Mouse (Mus musculus) MEL (cell line): ENCODE measurements around the gene Thada. TPM values are rescaled to one million over a fixed set of nuclear protein-coding genes. Genes with fewer than 3 reads are reported as not detected.

Source experiments
- DNase-seq: peaks from one replicate; pipeline ENCODE4 v3.0.0; 2011; ENCODE audit warnings: low read depth, low spot score
- H3K27ac ChIP-seq: 2 replicates; pipeline ENCODE4 v1.5.1; 2012; ENCODE audit warnings: low read depth, mild to moderate bottlenecking, control low read depth, low read length, moderate library complexity; ENCODE audit not compliant: control insufficient read depth
- H3K27me3 ChIP-seq, 2 experiments: fragments of 150-350 bp in 1 of 2; sonication (generic) in 1 of 2; 2 replicates each; pipeline ENCODE4 v1.6.1; 2012; ENCODE audit warnings: low read length in 2 of 2, mild to moderate bottlenecking in 2 of 2, improper control_type of control experiment in 1 of 2, moderate library complexity in 1 of 2; ENCODE audit not compliant: insufficient read depth in 2 of 2, control insufficient read depth in 1 of 2
- H3K36me3 ChIP-seq, 2 experiments: 2 replicates each; pipeline ENCODE4 v1.6.1; 2012 to 2014; ENCODE audit warnings: low read length in 2 of 2, improper control_type of control experiment in 1 of 2, inconsistent platforms in 1 of 2, mild to moderate bottlenecking in 1 of 2; ENCODE audit not compliant: insufficient read depth in 2 of 2, control insufficient read depth in 1 of 2
- H3K4me1 ChIP-seq, 2 experiments: fragments of 150-350 bp in 1 of 2; sonication (generic) in 1 of 2; 2 replicates each; pipeline ENCODE4 v1.6.1; 2012; ENCODE audit warnings: low read length in 2 of 2, improper control_type of control experiment in 1 of 2, mild to moderate bottlenecking in 1 of 2; ENCODE audit not compliant: insufficient read depth in 2 of 2, control insufficient read depth in 1 of 2
- H3K4me3 ChIP-seq, 2 experiments: fragments of 150-350 bp in 1 of 2; sonication (generic) in 1 of 2; 2 replicates each; pipeline ENCODE4 v1.5.1; 2012; ENCODE audit warnings: low read depth in 2 of 2, low read length in 2 of 2, mild to moderate bottlenecking in 2 of 2, moderate library complexity in 2 of 2, control low read depth in 1 of 2, improper control_type of control experiment in 1 of 2; ENCODE audit not compliant: control insufficient read depth in 1 of 2, insufficient read depth in 1 of 2
- H3K79me2 ChIP-seq: 2 replicates; pipeline ENCODE4 v1.6.1; 2012; ENCODE audit warnings: mild to moderate bottlenecking, low read length, moderate library complexity; ENCODE audit not compliant: control insufficient read depth, poor library complexity, insufficient read depth
- H3K9ac ChIP-seq: 2 replicates; pipeline ENCODE4 v1.6.1; 2012; ENCODE audit warnings: low read depth, mild to moderate bottlenecking, control low read depth, low read length, moderate library complexity; ENCODE audit not compliant: control insufficient read depth, poor library complexity, severe bottlenecking
- H3K9me3 ChIP-seq: fragments of 150-350 bp; sonication (generic); replicated peaks from 2 replicates; pipeline ENCODE4 v1.6.1; 2012; ENCODE audit warnings: mild to moderate bottlenecking, low read length, improper control_type of control experiment, moderate library complexity; ENCODE audit not compliant: insufficient read depth
- BHLHE40 ChIP-seq: IDR thresholded peaks from 2 replicates; pipeline ENCODE4 v1.6.1; 2012; ENCODE audit warnings: low read depth, mild to moderate bottlenecking, inconsistent platforms, low read length, improper control_type of control experiment, borderline replicate concordance
- E2F4 ChIP-seq: IDR thresholded peaks from 2 replicates; pipeline ENCODE4 v1.6.1; 2011; ENCODE audit warnings: low read depth, low read length, improper control_type of control experiment, borderline replicate concordance
- ETS1 ChIP-seq: IDR thresholded peaks from 2 replicates; pipeline ENCODE4 v1.6.1; 2012; ENCODE audit warnings: low read depth, mild to moderate bottlenecking, inconsistent platforms, low read length, improper control_type of control experiment, moderate library complexity
- GABPA ChIP-seq: IDR thresholded peaks from 2 replicates; pipeline ENCODE4 v1.6.1; 2012; ENCODE audit warnings: low read depth, mild to moderate bottlenecking, inconsistent platforms, low read length, improper control_type of control experiment, moderate library complexity
- GATA1 ChIP-seq: IDR thresholded peaks from 2 replicates; pipeline ENCODE4 v1.6.1; 2011; ENCODE audit warnings: low read depth, low read length, improper control_type of control experiment
- KAT2A ChIP-seq: conservative IDR thresholded peaks from 2 replicates; pipeline ENCODE4 v1.6.1; 2012; ENCODE audit warnings: low read depth, low read length, improper control_type of control experiment, inconsistent platforms
- MAFK ChIP-seq: IDR thresholded peaks from 2 replicates; pipeline ENCODE4 v1.6.1; 2011; ENCODE audit warnings: low read depth, mild to moderate bottlenecking, low read length, improper control_type of control experiment, borderline replicate concordance
- MEF2A ChIP-seq: IDR thresholded peaks from 2 replicates; pipeline ENCODE4 v1.6.1; 2014; ENCODE audit warnings: low read depth, mild to moderate bottlenecking, inconsistent platforms, low read length, improper control_type of control experiment; ENCODE audit not compliant: poor library complexity, insufficient replicate concordance, severe bottlenecking; ENCODE audit errors: extremely low read depth
- MYB ChIP-seq: IDR thresholded peaks from 2 replicates; pipeline ENCODE4 v1.6.1; 2011; ENCODE audit warnings: mild to moderate bottlenecking, low read depth, low read length, improper control_type of control experiment
- POLR2A ChIP-seq, 2 experiments: IDR thresholded peaks; 2 replicates each; pipeline ENCODE4 v1.6.1; 2011 to 2012; ENCODE audit warnings: low read length in 2 of 2, mild to moderate bottlenecking in 2 of 2, control low read depth in 1 of 2, improper control_type of control experiment in 1 of 2, low read depth in 1 of 2, moderate library complexity in 1 of 2; ENCODE audit not compliant: control insufficient read depth in 1 of 2, insufficient read depth in 1 of 2, poor library complexity in 1 of 2
- POLR2AphosphoS2 ChIP-seq: IDR thresholded peaks from 2 replicates; pipeline ENCODE4 v1.6.1; 2011; ENCODE audit warnings: low read length, improper control_type of control experiment
- RAD21 ChIP-seq: IDR thresholded peaks from 2 replicates; pipeline ENCODE4 v1.6.1; 2011; ENCODE audit warnings: mild to moderate bottlenecking, low read depth, low read length, improper control_type of control experiment
- TAL1 ChIP-seq: IDR thresholded peaks from 2 replicates; pipeline ENCODE4 v1.6.1; 2012; ENCODE audit warnings: mild to moderate bottlenecking, inconsistent platforms, low read length, moderate library complexity, mixed read lengths
- ZMIZ1 ChIP-seq: IDR thresholded peaks from 2 replicates; pipeline ENCODE4 v1.6.1; 2012; ENCODE audit warnings: low read depth, mild to moderate bottlenecking, inconsistent platforms, low read length, improper control_type of control experiment, moderate library complexity
- polyA plus RNA-seq, 2 experiments: library from polyadenylated mRNA; stranded (reverse) in 1 of 2; unstranded in 1 of 2; fragments of >175 nt in 1 of 2; fragments of >200 nt in 1 of 2; gene quantifications; 2 replicates each; pipeline versions ENCODE4 v1.2.1 to v1.2.4; 2012; ENCODE audit warnings: low replicate concordance in 2 of 2, low read depth in 1 of 2; ENCODE audit not compliant: insufficient read length in 2 of 2, insufficient read depth in 1 of 2, missing spikeins in 1 of 2
- total RNA-seq: library from RNA; depleted of rRNA; stranded (reverse); fragments of 300-350 nt; gene quantifications from 2 replicates; pipeline ENCODE4 v1.2.3, GENCODE M21; 2012

Gene Thada
- total and polyA plus RNA-seq, 3 experiments: 19.8 to 20.6 TPM; not detected in 1

- no peak for TF ChIP-seq E2F4
- no peak for TF ChIP-seq GABPA
Observed at GRCm38 (mm10) chr17:84271566-84272202, 194.3 kb downstream of the Thada start (continued).

GRCm38 (mm10) chr17:84269722-84270121, 196.3 kb downstream of the Thada start:
- Histone ChIP-seq H3K9me3 (no peaks in the 10 kb centered on the region), H3K79me2 (0 out of 2 replicates have a peak, but pooled peaks cover 1% of the 10 kb centered on the region), H3K4me1 (peaks cover 6 to 14% of the 10 kb centered on the region in 2 experiments; a peak in 3 of 4 replicates), H3K9ac (no peak overlapping the region), H3K27ac (no peak overlapping the region), H3K4me3 (no peak overlapping the region), H3K36me3 (peaks cover 0 to 17% of the 10 kb centered on the region in 2 experiments; a peak in 2 of 4 replicates)
- DNase-seq: no peak
- TF ChIP-seq POLR2AphosphoS2 (no peak), GABPA (no peak), TAL1 (no peak), GATA1 (no peak), RAD21 (no peak)
- TF ChIP-seq, all 39 proteins: peak for 0
- no peaks in the 10 kb centered on the region for H3K27me3 ChIP-seq

GRCm38 (mm10) chr17:84268450-84268849, 197.6 kb downstream of the Thada start:
- peaks cover 0 to 17% of the 10 kb centered on the region in 2 experiments; a peak in 2 of 4 replicates for H3K36me3 ChIP-seq
- H3K4me3 ChIP-seq: no peak overlapping the region
- 0 out of 2 replicates have a peak, but pooled peaks cover 1% of the 10 kb centered on the region for H3K79me2 ChIP-seq
- peak overlapping the region; percentile 50; the same call in 1 of the 2 replicates for H3K27ac ChIP-seq
- DNase-seq: peak; percentile 19
- H3K9me3 ChIP-seq: no peaks in the 10 kb centered on the region
- no peaks in the 10 kb centered on the region for H3K27me3 ChIP-seq
- TF ChIP-seq GATA1 (no peak), ZMIZ1 (no peak), KAT2A (no peak), POLR2A (IDR thresholded peaks at IDR 0.05; ENCODE audit: control insufficient read depth in 1 of 2, insufficient read depth in 1 of 2, low read depth in 1 of 2, low read length in 2 of 2, poor library complexity in 1 of 2) (no peak), BHLHE40 (no peak), MYB (no peak), MAFK (no peak), MEF2A (no peak), ETS1 (no peak; the same call in 1 of the 2 replicates)
- TF ChIP-seq, all 39 proteins: peak for 0
- Histone ChIP-seq H3K9ac (no peak overlapping the region), H3K4me1 (peaks cover 6 to 14% of the 10 kb centered on the region in 2 experiments; a peak in 3 of 4 replicates)
